Mouse (Mus musculus): ENCODE data around the gene Kcnma1. TPM values are rescaled to one million over a fixed set of nuclear protein-coding genes. Genes with fewer than 3 reads are reported as not detected.

The Kcnma1 gene
- polyA plus RNA-seq (2017; shearing (Covaris generic)) = 0.96 TPM

GRCm38 (mm10) chr14:24014391-24014790, at the start of gene Kcnma1:
Gene Kcnma1, minus strand, starts transcription at chr14:24014491.

Other genes with a start within 250 kb of the Kcnma1 start
- gene Dlg5, start 231.4 kb upstream of the Kcnma1 start, polyA plus RNA-seq (2017; shearing (Covaris generic)) = 0.90 TPM

Data from effector memory CD4-positive, alpha-beta T cell, adult 7 months (primary cell).